Mouse (Mus musculus): Measurements from ENCODE around the gene Naa50. TPM values are rescaled to one million over a fixed set of nuclear protein-coding genes. Genes with fewer than 3 reads are reported as not detected.

Gene Naa50
- polyA plus RNA-seq (2012; rRNA removed) = 5.2 and 6.0 TPM in 2 replicates

- DNase-seq (ENCODE audit: low read depth, low spot score) = peak; percentile 70
- WGBS = 1% methylated on average over 71 of the region's 71 CpGs
Observed at GRCm38 (mm10) chr16:44139536-44140185, at the start of gene Naa50, which contains the start of gene Atp6v1a. Gene Naa50, plus strand, starts transcription at chr16:44139830. Gene Atp6v1a, minus strand, starts transcription at chr16:44139705.

- 97% methylated on average over 7 of the region's 7 CpGs for WGBS
- DNase-seq (ENCODE audit: low read depth, low spot score) = no peak
Observed at GRCm38 (mm10) chr16:44099377-44099776, 40.3 kb upstream of the Naa50 start.

GRCm38 (mm10) chr16:44101181-44101710, 38.4 kb upstream of the Naa50 start:
- no peak for DNase-seq (ENCODE audit: low read depth, low spot score)
- WGBS = 90% methylated on average over 12 of the region's 12 CpGs

DNA sequence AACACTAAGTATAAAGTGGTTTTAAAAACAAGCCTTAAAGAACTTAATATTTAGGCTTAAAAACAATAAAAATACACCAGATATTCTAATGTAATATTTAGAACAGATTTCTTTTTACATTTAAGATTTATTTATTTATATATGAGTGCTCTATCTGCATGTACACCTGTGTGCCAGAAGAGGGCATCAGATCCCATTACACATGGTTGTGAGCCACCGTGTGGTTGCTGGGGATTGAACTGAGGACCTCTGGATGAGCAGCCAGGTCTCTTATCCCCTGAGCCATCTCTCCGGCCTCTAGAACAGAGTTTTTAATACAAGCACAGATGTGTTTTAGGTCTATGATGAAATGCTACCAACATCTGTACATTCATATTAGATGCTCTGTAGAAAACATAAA, 36.7 kb upstream of the Naa50 start:
- no peak for DNase-seq (ENCODE audit: low read depth, low spot score)
- 97% methylated on average over 2 of the region's 2 CpGs for WGBS

GRCm38 (mm10) chr16:44103806-44104766, 35.5 kb upstream of the Naa50 start:
- DNase-seq (ENCODE audit: low read depth, low spot score) = no peak
- 84% methylated on average over 18 of the region's 18 CpGs for WGBS

DNA sequence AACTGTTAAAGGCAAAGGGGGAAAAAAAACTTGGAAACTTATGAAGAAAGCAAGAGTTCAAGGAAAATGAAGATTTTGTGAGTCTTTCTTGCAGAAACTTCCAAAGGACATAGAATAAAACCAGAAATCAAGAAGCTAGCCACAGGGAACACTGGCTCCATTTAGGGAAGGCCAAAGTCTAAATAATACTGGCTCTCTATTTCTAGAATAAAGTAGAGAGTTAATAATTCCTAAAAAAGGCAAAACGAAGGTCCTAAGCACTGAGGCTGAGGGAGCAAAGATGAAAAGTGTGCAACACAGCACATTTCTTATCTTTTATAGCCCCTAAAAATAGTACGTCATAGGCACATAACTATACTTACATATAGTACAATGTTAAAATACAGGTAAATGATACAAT, 34.4 kb upstream of the Naa50 start:
- whole genome bisulfite sequencing = 80% methylated on average over 2 of the region's 2 CpGs
- no peak for DNase-seq (ENCODE audit: low read depth, low spot score)

DNA sequence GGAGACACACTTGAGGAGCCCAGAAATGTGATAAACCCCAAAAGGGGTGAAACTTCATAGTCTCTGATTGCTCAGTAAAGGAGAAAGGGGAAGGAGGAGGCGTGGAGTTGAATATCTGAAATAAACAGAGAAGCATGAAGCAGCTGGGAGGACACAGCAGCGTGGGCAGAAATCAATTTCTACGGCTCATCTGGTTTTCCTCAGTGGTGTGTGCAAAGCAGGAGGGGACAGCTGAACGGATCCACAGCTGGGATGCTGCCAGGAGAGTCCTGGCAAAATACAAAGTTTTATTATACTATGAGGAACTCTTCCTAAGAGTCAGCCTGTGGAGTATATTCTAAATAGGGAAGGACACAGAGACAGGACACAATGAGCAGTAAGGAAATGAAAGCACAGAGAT, 30.6 kb upstream of the Naa50 start:
- DNase-seq (ENCODE audit: low read depth, low spot score) = no peak
- 50% methylated on average over 4 of the region's 4 CpGs for WGBS

DNA sequence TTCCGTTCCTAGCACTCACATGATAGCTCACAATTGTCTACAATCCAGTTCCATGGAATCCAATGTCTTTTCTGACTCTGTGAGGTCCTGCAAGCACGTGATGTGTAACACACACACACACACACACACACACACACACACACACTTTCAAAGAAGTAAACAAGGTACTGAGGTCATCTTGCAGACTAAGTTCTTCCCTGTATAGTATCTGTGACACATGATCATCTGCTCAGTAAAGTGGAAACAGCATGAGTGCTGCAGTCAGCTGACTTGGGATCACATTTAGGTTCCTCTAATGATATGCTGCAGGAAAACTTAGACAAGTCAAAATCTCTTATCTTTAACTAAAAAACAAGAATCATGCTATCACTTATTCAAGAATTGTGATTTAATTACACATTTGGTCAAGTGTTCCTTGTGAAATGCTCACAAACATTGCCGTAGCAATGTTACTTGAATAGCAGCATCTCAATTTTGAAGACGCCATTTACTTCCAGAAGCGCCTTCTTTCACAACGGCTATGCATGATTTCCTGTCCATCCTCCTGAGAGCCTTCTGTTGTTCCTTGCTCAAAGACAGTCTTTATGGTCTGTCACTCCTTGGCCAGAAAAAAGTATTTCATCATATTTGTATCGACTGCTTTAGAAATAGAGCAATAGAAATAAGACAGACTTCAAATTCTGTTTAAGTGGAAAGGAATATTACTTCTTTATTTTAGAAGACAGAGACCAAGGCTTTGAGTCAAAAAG, 19.7 kb upstream of the Naa50 start:
- 79% methylated on average over 7 of the region's 7 CpGs for WGBS
- DNase-seq (ENCODE audit: low read depth, low spot score) = no peak

DNA sequence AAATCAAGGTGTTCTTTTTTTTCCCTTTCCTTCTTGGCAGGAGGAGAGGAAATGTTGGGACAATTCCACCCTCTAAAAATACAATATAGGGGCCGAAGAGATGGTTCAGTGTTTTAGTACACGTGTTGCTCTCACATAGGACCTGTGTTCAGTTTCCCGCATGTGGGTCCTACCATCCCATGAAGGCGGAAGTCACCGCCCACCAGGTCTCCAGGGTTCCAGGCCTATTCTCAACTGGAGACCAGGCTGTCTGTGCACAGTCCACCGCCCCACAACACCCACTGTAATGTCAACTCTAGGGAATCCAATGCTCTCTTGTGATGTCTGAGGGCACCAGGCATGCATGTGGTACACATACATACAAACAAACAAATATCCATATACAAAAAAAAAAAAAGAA, 17.5 kb upstream of the Naa50 start:
- no peak for DNase-seq (ENCODE audit: low read depth, low spot score)
- WGBS = 80% methylated on average over 6 of the region's 6 CpGs

- WGBS = 74% methylated on average over 6 of the region's 6 CpGs
- DNase-seq (ENCODE audit: low read depth, low spot score) = no peak
Observed at GRCm38 (mm10) chr16:44122574-44122973, 17.1 kb upstream of the Naa50 start.

GRCm38 (mm10) chr16:44122982-44123725, 16.5 kb upstream of the Naa50 start:
- no peak for DNase-seq (ENCODE audit: low read depth, low spot score)
- WGBS = 51% methylated on average over 7 of the region's 7 CpGs

GRCm38 (mm10) chr16:44123786-44124185, 15.8 kb upstream of the Naa50 start:
- no peak for DNase-seq (ENCODE audit: low read depth, low spot score)
- 69% methylated on average over 2 of the region's 2 CpGs for WGBS

- 68% methylated on average over 1 of the region's 1 CpGs for WGBS
- DNase-seq (ENCODE audit: low read depth, low spot score) = no peak
Observed at GRCm38 (mm10) chr16:44124713-44125112, 14.9 kb upstream of the Naa50 start.

- WGBS = 80% methylated on average over 2 of the region's 2 CpGs
- DNase-seq (ENCODE audit: low read depth, low spot score) = no peak
Observed at GRCm38 (mm10) chr16:44125436-44125835, 14.2 kb upstream of the Naa50 start.

GRCm38 (mm10) chr16:44126437-44126836, 13.2 kb upstream of the Naa50 start:
- no peak for DNase-seq (ENCODE audit: low read depth, low spot score)
- 27% methylated on average over 4 of the region's 4 CpGs for WGBS

- DNase-seq (ENCODE audit: low read depth, low spot score) = no peak
- 45% methylated on average over 4 of the region's 4 CpGs for WGBS
Observed at GRCm38 (mm10) chr16:44132300-44132699, 7.3 kb upstream of the Naa50 start.

DNA sequence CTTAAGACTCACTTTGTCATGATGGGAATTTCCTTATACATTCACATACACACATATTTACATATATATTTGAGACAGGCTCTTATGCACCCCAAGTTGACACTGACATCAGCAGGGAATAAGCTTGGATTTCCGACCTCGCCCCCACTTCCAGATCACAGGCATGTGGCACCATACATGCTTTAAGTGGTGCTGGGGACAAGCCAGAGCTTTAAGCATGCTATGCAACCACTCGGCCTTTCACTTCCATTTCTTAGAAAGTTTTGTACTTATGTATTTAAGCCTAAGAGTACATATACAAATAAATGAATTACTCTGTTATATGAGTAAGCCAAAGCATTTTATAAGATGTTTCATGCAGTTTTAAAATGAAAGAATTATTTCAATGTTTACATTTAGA, 6.4 kb upstream of the Naa50 start:
- DNase-seq (ENCODE audit: low read depth, low spot score) = no peak
- 61% methylated on average over 3 of the region's 3 CpGs for WGBS

- WGBS = 58% methylated on average over 6 of the region's 6 CpGs
- DNase-seq (ENCODE audit: low read depth, low spot score) = no peak
Observed at GRCm38 (mm10) chr16:44136511-44137021, 3.1 kb upstream of the Naa50 start.

DNA sequence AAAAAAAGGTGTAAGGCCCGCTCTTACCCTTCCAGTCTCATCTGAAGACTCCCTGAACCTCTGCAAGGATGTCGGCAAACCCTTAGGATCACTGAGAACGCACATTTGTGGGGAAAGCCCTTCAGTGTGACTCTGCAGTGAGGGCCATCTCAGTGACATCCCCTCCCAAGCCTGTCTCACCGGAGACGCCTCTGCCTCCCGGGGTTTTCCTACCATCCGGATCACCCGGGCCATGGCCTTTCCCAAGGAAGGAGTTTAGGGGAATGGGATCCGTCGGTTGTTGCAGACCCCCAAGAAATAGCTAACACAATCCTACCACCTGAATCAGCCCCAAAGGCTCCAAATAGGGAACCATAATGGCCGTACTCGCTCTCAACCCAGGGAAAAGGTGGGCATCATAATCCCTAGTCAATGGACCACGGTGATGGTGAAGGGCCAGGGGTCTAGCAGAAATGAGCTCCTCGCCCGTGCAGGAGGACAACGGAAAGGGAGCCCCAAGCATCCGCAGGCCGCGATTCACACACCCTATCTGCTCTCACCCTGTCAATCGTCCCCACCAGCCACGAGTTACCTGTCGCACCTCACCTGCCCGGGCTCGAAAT, 1.2 kb upstream of the Naa50 start:
- WGBS = under 1% methylated on average over 24 of the region's 24 CpGs

More for the DNA sequence above, 1.2 kb upstream of the Naa50 start:
- no peak for DNase-seq (ENCODE audit: low read depth, low spot score)

Data from large intestine, adult 2 months (tissue).